Mouse (Mus musculus) gastrocnemius, adult 8-10 months (tissue): ENCODE results near the gene Igtp. TPM values are rescaled to one million over a fixed set of nuclear protein-coding genes. Genes with fewer than 3 reads are reported as not detected.
A peak's percentile ranks its signal among the peaks of the same experiment; 100 is the strongest.
"Not testable (repeated sequence)": the region's sequence is repeated elsewhere in the genome, so short reads cannot be mapped to it uniquely, and the experiment has no call there.

ENCODE experiments used
- DNase-seq, 2 experiments: peaks; one replicate each; pipeline ENCODE4 v3.0.0; 2022; ENCODE audit warnings: low spot score in 2 of 2
- total RNA-seq, 4 experiments: library from RNA; stranded (reverse); gene quantifications; 2 replicates each; pipeline ENCODE4 v1.2.4; 2022

Igtp gene
- total RNA-seq, 4 experiments from 2014 or later, result 7.9 to 9.9 (median 8.3) TPM

GRCm38 (mm10) chr11:58213673-58214342, 14.5 kb downstream of the Igtp start:
- DNase-seq, result no peak

GRCm38 (mm10) chr11:58214391-58215048, 15.2 kb downstream of the Igtp start:
- DNase-seq, result peak; percentile 88 to 89

DNA sequence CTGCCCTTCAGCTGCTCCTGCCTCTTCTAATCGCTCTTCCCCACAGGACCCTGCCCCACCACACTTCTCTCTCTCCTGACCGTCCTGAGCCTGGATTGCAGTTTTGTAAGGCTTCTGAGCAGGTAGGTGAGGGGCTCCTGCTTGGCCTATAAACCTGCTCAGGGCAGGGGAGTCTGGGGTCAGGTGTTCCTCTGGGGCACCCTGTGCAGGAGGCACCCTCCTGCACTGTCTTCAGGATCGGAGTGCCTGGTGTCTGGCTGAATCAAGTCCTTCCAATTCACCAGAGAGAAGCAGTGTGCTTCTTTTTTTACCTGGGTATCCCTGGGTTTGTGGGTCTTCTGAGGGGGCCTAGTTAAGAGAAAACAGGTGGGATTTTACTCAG, 15.7 kb downstream of the Igtp start:
- not testable (repeated sequence) for DNase-seq

GRCm38 (mm10) chr11:58215814-58216213, 16.5 kb downstream of the Igtp start:
- DNase-seq, result no peak

- no peak for DNase-seq
Measured at GRCm38 (mm10) chr11:58216823-58217222, 17.5 kb downstream of the Igtp start.

DNA sequence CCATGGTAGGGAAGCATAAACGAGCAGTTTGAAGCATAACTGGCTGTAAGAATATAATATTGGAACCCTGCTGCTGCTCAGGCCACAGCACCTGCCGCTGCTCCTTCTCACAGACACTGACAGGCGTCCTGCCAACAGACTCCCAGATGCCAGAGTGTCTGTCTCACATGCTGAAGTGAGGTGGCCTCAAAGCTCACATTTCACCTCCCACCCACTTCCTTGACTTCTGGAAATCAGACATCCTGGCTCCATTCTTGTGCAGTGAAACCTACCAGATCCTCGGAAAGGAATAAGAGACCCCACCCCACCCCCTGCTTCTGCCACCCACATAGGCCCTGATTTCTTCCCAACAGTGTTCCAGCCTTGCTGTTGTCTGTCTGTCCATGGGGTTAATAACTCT, 24.4 kb downstream of the Igtp start:
- peak; percentile 50 to 69 for DNase-seq

DNA sequence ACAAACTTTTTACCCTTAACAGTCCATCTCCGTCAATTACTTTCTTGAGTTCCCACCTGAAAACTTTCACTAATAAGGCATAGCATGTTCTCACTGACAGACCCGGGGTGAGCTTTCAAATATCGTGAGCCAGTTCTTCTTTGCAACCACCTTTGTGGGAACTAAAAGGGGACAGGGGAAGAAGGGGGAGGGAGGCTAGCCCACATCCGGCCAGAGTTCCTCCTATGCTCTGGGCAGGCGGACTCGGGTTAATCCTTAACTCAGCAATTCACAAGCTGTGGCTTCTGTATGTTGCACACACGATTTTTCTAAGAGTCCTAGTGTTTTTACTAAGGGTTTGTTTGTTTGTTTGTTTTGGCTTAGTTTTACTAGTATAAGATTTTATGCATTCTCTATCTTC, 25.0 kb downstream of the Igtp start:
- no peak for DNase-seq

- DNase-seq, result not testable (repeated sequence)
Measured at GRCm38 (mm10) chr11:58224872-58225271, 25.5 kb downstream of the Igtp start.

- peak; percentile 74 to 78 for DNase-seq
Measured at GRCm38 (mm10) chr11:58225655-58226054, 26.3 kb downstream of the Igtp start.

GRCm38 (mm10) chr11:58226425-58226824, 27.1 kb downstream of the Igtp start:
- no peak for DNase-seq

- DNase-seq, result not testable (repeated sequence)
Measured at GRCm38 (mm10) chr11:58228021-58228420, 28.7 kb downstream of the Igtp start.

DNA sequence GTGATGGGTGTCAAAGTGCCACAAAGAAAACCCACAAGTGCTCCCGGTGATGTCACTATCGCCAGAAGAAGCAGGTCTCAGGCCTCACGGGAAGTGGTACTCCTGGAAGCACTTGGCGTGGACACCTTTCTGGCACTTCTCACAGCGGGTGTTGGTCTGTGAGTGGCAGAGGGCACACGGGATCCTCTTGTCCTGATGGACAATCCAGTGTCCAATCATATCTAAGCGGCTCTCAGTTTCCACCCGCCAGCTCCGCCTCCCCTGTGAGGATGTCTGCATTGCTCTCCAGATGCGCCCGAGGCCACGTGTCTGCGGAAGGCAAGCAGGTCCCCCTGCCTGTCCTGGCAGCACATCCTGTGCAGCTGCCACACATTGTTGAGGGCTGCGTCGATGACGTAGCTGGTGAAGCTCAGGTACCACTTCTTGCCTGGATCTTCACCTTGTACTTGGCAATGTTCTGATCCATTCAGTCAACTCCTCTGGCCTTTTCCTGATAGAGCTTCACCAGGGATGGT, 31.1 kb downstream of the Igtp start:
- DNase-seq, result no peak

DNA sequence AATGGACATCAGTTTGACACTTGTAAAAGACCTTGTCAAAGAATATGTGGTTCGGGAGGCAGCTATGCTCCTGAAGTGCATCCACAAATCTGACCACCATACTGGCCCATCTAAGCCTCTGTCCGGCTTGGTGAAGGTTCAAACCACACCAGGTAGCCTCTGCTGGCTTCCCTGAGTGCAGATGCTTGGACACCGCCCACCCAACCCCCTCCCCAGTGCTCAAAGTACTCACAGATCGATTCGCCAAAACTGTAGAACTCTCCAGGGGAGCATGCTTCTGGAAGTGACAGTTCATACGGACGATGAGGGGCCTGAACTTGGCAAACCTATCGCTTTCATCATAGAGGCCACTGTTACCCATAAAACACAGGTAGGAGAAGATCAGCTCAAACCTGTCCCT, 31.8 kb downstream of the Igtp start:
- DNase-seq, result no peak

GRCm38 (mm10) chr11:58234551-58234950, 35.2 kb downstream of the Igtp start:
- not testable (repeated sequence) for DNase-seq

DNA sequence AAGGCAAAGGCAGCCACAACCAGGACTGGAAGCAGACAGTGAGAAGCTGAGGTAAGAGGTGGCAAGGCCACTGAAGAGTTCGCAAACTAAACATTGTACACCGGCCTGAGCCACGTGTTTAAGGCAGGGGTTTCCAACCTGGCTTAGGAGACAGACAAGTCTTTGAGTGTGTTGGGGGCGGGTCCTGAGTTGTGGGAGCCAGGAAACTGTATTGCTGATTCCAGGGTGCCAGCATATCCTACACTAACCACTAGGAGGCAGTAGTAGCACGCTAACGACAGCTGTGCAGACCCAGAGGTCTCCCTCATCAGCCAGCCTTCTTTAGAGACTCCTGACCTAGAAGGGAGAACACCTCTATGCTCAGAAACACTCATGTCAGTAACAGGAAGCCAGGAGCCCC, 35.8 kb downstream of the Igtp start:
- DNase-seq, result no peak

GRCm38 (mm10) chr11:58238840-58239791, 39.8 kb downstream of the Igtp start:
- peak in 1 of 2 experiments; percentile 24 for DNase-seq

GRCm38 (mm10) chr11:58247294-58247693, 47.9 kb downstream of the Igtp start:
- peak; percentile 25 to 42 for DNase-seq

DNA sequence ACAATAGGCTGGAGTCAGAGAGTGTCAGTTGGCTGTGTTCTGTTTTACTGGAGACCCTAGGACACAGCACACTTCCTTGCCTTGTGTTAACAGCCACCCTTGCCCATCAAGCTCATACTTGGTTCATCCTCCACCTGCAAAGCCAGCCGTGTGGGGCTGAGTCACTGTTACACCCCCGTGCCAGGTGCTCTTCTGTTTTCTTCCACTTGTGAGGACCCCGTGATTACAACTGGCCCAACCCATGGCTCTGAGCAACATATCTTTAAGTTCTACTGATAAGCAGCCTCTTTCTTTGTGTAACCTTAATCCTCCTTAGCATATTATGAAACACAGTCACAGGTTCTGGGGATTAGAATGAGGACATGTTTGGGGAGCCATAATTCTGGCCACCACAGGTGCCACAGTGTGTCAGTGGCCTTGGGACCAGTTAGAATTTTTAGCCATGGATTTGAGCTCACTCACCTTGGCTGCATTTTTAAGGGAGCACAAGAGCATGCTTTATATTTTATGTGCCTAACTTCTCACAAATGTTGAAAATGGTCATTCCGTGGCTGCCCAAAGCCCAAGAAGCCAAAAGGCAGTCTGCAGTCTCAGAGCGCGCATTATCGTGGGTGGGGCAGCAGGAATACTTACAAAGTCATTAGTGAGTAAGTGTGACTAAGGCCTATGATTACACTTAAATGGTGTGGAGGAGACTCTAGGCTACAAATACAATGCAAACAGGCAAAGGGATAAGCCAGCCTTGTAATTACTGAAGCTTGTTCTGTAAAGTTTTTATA, 50.0 kb downstream of the Igtp start:
- no peak for DNase-seq

GRCm38 (mm10) chr11:58250550-58250949, 51.2 kb downstream of the Igtp start:
- no peak for DNase-seq

GRCm38 (mm10) chr11:58254411-58254810, 55.1 kb downstream of the Igtp start:
- DNase-seq, result no peak
